Mouse (Mus musculus): ENCODE measurements around the gene Capn3. TPM values are rescaled to one million over a fixed set of nuclear protein-coding genes. Genes with fewer than 3 reads are reported as not detected.

Gene Capn3
- polyA plus RNA-seq, 1 experiment from 2014 or later = 0.42 TPM

DNA sequence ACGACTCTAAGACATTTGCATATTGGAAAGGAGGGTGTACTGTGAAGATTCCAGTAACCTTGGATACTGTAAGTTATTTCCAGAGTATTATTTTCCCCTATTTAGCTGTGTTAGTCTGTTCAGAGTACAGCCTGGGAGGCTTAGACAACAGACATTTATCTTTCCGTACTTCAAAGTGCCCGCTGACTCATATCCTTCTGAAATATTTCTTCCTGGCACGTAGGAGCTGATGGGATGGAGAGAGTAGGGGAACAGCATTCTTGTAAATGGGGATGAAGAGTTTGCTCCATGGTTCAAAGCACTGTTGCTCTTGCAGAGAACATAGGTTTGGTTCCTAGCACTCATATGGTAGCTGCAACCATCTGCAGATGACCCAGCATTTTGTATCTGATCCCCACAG is 3.2 kb upstream of the Capn3 start:
- no peaks in the 10 kb centered on the region for H3K9me3 ChIP-seq (ENCODE audit: control insufficient read depth, low read depth, low read length)
- H3K9ac ChIP-seq (replicated peaks; ENCODE audit: low read depth, low read length) = no peak overlapping the region
- no peak for ATAC-seq (ENCODE audit: insufficient number of reproducible peaks, insufficient read depth, low FRiP score, low read depth)
- H3K36me3 ChIP-seq (ENCODE audit: control insufficient read depth, insufficient read depth, low read length) = no peaks in the 10 kb centered on the region
- H3K27ac ChIP-seq (ENCODE audit: low read length) = no peak overlapping the region
- 65% methylated on average over 4 of the region's 4 CpGs for WGBS
- H3K27me3 ChIP-seq (ENCODE audit: control insufficient read depth, insufficient read depth, low read length) = no peaks in the 10 kb centered on the region
- no peak overlapping the region for H3K4me3 ChIP-seq (ENCODE audit: low read depth, low read length)
- H3K4me2 ChIP-seq (replicated peaks; ENCODE audit: low read depth, low read length) = no peak overlapping the region
- H3K4me1 ChIP-seq (ENCODE audit: control insufficient read depth, insufficient read depth, low read length) = no peaks in the 10 kb centered on the region

DNA sequence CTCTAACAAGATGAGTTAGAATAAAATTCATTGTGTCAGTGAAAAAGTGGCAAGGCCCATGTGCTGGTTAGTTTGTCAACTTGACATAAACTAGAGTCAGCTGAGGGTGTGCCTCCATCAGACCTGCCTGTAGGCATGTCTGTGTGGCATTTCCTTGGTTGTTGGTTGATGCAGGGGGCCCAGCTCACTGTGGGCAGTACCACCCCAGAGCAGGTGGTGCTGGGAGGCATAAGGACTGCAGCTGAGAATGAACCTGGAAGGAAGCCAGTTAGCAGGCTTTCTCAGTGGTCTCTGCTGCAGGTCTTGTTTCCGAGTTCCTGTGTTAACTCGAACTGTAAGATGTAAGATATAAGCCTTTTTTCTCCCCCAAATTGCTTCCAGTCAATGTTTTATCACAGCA is 832 bp upstream of the Capn3 start:
- H3K27me3 ChIP-seq (ENCODE audit: control insufficient read depth, insufficient read depth, low read length) = no peaks in the 10 kb centered on the region
- H3K9ac ChIP-seq (replicated peaks; ENCODE audit: low read depth, low read length) = no peak overlapping the region
- no peaks in the 10 kb centered on the region for H3K9me3 ChIP-seq (ENCODE audit: control insufficient read depth, low read depth, low read length)
- H3K27ac ChIP-seq (ENCODE audit: low read length) = no peak overlapping the region
- H3K4me1 ChIP-seq (ENCODE audit: control insufficient read depth, insufficient read depth, low read length) = no peaks in the 10 kb centered on the region
- no peak overlapping the region for H3K4me3 ChIP-seq (ENCODE audit: low read depth, low read length)
- 63% methylated on average over 2 of the region's 2 CpGs for WGBS
- H3K4me2 ChIP-seq (replicated peaks; ENCODE audit: low read depth, low read length) = no peak overlapping the region
- no peaks in the 10 kb centered on the region for H3K36me3 ChIP-seq (ENCODE audit: control insufficient read depth, insufficient read depth, low read length)
- no peak for ATAC-seq (ENCODE audit: insufficient number of reproducible peaks, insufficient read depth, low FRiP score, low read depth)

DNA sequence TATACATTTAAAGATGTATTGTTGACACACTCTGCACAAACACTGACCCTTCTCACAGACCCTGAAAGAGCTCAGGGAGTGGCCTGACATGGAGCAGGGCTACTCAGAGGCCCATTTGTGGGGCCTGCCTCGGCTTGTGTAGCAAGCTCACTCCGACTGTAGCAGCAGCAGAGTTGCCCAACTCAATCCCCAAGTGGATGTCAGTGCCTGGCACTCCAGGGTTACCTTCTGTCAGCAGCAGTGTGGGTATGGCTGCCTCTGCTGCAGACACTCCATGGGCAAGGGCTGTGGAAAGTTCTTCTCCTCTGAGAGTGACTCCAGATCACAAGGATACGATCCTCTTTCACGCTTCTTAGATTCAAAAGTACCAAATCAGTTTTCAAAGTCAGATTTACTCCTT is 4.4 kb downstream of the Capn3 start:
- Histone ChIP-seq H3K9ac (replicated peaks; ENCODE audit: low read depth, low read length) (no peak overlapping the region), H3K4me3 (ENCODE audit: low read depth, low read length) (no peak overlapping the region), H3K36me3 (ENCODE audit: control insufficient read depth, insufficient read depth, low read length) (no peaks in the 10 kb centered on the region), H3K4me1 (ENCODE audit: control insufficient read depth, insufficient read depth, low read length) (no peaks in the 10 kb centered on the region), H3K4me2 (replicated peaks; ENCODE audit: low read depth, low read length) (no peak overlapping the region), H3K27me3 (ENCODE audit: control insufficient read depth, insufficient read depth, low read length) (no peaks in the 10 kb centered on the region), H3K27ac (ENCODE audit: low read length) (no peak overlapping the region), H3K9me3 (ENCODE audit: control insufficient read depth, low read depth, low read length) (no peaks in the 10 kb centered on the region)
- ATAC-seq (ENCODE audit: insufficient number of reproducible peaks, insufficient read depth, low FRiP score, low read depth) = no peak
- WGBS = 68% methylated on average over 4 of the region's 4 CpGs

DNA sequence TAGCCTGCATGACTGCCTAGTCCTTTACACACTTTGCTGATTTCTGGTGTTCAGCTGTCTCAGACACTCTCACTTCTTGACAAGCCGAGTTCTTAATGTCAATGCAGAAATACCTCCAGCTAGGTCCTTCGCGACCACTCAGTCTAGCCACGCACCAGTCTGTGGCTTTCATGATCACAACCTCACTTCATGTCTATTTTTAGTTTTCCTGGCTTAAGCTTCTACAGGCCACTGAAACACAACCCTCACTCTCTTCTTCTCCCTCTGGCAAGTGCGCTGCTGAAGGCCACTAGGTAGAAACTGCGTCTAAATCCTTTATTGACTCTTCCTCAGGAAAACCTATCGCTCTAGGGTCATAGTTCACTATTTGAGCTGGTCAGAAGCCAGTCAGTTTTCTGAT is 7.5 kb downstream of the Capn3 start:
- no peaks in the 10 kb centered on the region for H3K9me3 ChIP-seq (ENCODE audit: control insufficient read depth, low read depth, low read length)
- no peak overlapping the region for H3K9ac ChIP-seq (replicated peaks; ENCODE audit: low read depth, low read length)
- 75% methylated on average over 7 of the region's 7 CpGs for WGBS
- no peak overlapping the region for H3K27ac ChIP-seq (ENCODE audit: low read length)
- no peaks in the 10 kb centered on the region for H3K36me3 ChIP-seq (ENCODE audit: control insufficient read depth, insufficient read depth, low read length)
- H3K4me1 ChIP-seq (ENCODE audit: control insufficient read depth, insufficient read depth, low read length) = no peaks in the 10 kb centered on the region
- no peaks in the 10 kb centered on the region for H3K27me3 ChIP-seq (ENCODE audit: control insufficient read depth, insufficient read depth, low read length)
- no peak overlapping the region for H3K4me3 ChIP-seq (ENCODE audit: low read depth, low read length)
- no peak overlapping the region for H3K4me2 ChIP-seq (replicated peaks; ENCODE audit: low read depth, low read length)
- no peak for ATAC-seq (ENCODE audit: insufficient number of reproducible peaks, insufficient read depth, low FRiP score, low read depth)

DNA sequence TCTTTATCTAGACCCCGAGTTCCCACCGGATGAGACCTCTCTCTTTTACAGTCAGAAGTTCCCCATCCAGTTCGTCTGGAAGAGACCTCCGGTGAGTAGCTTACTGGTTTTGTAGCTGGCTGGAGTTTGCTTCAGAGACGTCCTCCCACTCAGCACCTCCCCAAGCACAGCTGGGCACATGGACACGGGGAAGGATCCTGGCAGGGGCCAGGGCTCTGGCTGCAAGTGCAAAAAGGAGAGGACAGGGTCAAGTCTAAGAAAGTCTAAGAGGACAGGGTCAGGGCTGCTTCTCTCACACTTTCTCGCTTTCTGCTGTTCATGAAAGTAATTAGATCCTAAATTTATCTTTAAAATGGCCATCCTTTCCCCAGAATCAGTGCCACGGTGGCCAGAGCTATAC is 8.3 kb downstream of the Capn3 start:
- Histone ChIP-seq H3K4me2 (replicated peaks; ENCODE audit: low read depth, low read length) (no peak overlapping the region), H3K27me3 (ENCODE audit: control insufficient read depth, insufficient read depth, low read length) (no peaks in the 10 kb centered on the region), H3K27ac (ENCODE audit: low read length) (no peak overlapping the region), H3K36me3 (ENCODE audit: control insufficient read depth, insufficient read depth, low read length) (no peaks in the 10 kb centered on the region), H3K9ac (replicated peaks; ENCODE audit: low read depth, low read length) (no peak overlapping the region), H3K4me1 (ENCODE audit: control insufficient read depth, insufficient read depth, low read length) (no peaks in the 10 kb centered on the region), H3K4me3 (ENCODE audit: low read depth, low read length) (no peak overlapping the region), H3K9me3 (ENCODE audit: control insufficient read depth, low read depth, low read length) (no peaks in the 10 kb centered on the region)
- no peak for ATAC-seq (ENCODE audit: insufficient number of reproducible peaks, insufficient read depth, low FRiP score, low read depth)
- WGBS = 70% methylated on average over 8 of the region's 8 CpGs

DNA sequence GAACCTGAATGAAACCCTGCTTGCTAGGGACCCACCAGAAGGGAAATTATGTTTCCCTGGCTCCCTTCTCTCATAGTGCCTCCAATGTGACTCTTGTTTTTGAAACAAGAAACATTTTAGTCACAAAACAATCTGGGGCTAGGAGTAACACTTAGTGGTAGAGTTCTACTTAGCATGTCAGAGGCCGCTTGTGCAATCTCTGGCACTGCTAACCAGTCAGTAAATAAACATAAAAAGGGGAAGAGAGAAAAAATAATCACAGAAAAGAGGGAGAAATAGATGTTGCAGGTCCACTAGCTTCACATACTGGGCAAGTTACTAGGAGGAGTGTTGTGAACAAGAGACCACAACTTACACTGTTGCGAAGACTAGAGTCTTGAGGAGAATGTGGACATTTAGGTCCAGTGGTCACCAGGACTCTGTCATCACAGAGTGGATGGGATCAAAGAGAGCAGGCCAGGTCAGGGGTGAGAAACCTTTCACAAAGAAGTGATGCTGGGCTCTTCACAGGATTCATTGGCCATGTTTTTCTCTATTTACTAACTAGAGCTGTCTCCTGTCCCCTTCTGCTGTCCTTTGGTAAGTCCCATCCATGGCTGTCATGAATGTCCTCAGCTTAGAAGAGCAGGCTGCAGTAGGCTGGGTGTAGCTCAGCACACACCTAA is 9.0 kb downstream of the Capn3 start:
- no peak overlapping the region for H3K9ac ChIP-seq (replicated peaks; ENCODE audit: low read depth, low read length)
- 87% methylated on average over 2 of the region's 2 CpGs for WGBS
- no peaks in the 10 kb centered on the region for H3K27me3 ChIP-seq (ENCODE audit: control insufficient read depth, insufficient read depth, low read length)
- no peak for ATAC-seq (ENCODE audit: insufficient number of reproducible peaks, insufficient read depth, low FRiP score, low read depth)
- H3K4me1 ChIP-seq (ENCODE audit: control insufficient read depth, insufficient read depth, low read length) = no peaks in the 10 kb centered on the region
- H3K36me3 ChIP-seq (ENCODE audit: control insufficient read depth, insufficient read depth, low read length) = no peaks in the 10 kb centered on the region
- no peak overlapping the region for H3K4me2 ChIP-seq (replicated peaks; ENCODE audit: low read depth, low read length)
- no peaks in the 10 kb centered on the region for H3K9me3 ChIP-seq (ENCODE audit: control insufficient read depth, low read depth, low read length)
- no peak overlapping the region for H3K4me3 ChIP-seq (ENCODE audit: low read depth, low read length)
- H3K27ac ChIP-seq (ENCODE audit: low read length) = no peak overlapping the region

DNA sequence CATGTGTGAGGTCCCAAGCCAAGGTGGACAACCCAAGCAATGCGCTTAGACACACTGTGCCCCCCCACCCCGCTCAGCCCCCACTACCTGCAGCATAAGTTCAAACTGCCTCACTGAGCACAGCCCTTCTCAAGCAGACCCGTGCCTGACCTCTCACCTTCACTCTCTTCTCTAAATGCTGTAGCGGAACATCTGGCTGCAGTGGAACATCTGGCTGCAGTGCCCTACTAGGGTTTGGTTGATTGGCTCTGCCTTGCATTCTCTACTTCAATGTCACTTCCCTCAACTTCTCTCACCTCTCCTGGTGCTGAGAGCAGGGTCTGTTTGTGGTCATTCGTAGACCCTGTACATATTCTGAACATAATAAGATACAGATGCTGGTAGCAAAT is 9.6 kb downstream of the Capn3 start:
- H3K9me3 ChIP-seq (ENCODE audit: control insufficient read depth, low read depth, low read length) = no peaks in the 10 kb centered on the region
- WGBS = 74% methylated on average over 5 of the region's 5 CpGs
- no peak overlapping the region for H3K9ac ChIP-seq (replicated peaks; ENCODE audit: low read depth, low read length)
- no peak overlapping the region for H3K27ac ChIP-seq (ENCODE audit: low read length)
- ATAC-seq (ENCODE audit: insufficient number of reproducible peaks, insufficient read depth, low FRiP score, low read depth) = no peak
- no peaks in the 10 kb centered on the region for H3K27me3 ChIP-seq (ENCODE audit: control insufficient read depth, insufficient read depth, low read length)
- H3K4me1 ChIP-seq (ENCODE audit: control insufficient read depth, insufficient read depth, low read length) = no peaks in the 10 kb centered on the region
- H3K4me3 ChIP-seq (ENCODE audit: low read depth, low read length) = no peak overlapping the region
- H3K36me3 ChIP-seq (ENCODE audit: control insufficient read depth, insufficient read depth, low read length) = no peaks in the 10 kb centered on the region
- no peak overlapping the region for H3K4me2 ChIP-seq (replicated peaks; ENCODE audit: low read depth, low read length)

DNA sequence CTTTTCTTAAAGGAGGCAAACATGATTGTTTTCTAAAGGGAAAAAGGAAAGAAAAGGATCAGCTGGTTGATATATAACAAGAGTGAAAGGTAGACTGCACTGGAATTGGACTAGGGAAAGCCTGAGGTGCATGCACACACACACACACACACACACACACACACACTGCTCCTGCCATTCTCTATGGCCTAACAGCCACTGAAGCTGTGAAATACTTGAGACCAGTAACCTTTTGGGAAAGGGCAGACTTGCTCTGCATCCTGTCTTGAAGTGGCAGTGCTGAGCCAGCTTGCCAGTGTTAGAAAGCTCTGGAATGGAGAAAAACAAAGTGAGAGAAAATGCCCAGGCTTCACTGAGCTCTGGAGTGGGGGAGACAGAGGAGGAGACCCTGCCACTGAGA is 12.2 kb downstream of the Capn3 start:
- no peak for ATAC-seq (ENCODE audit: insufficient number of reproducible peaks, insufficient read depth, low FRiP score, low read depth)
- Histone ChIP-seq H3K27me3 (ENCODE audit: control insufficient read depth, insufficient read depth, low read length) (no peaks in the 10 kb centered on the region), H3K9ac (replicated peaks; ENCODE audit: low read depth, low read length) (no peak overlapping the region)

DNA sequence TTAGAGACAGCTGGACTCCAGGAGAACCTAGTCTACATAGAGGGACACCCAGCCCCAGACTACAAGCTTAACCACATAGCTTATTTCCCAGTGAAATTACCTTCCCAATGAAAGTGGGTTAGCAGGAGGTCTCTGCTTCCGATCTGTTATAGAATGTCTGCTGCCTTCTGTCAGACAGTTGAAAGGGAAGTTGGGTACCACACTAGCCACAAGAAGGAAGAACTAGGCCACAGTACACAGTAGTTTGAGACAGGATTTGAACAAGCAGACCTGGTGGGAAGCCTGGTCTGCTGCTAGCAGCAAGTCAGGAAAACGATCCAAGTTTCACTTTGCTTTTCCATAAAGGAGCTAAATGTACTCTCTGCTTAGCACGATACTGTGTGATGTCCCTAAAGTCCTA is 13.4 kb downstream of the Capn3 start:
- Histone ChIP-seq H3K9ac (replicated peaks; ENCODE audit: low read depth, low read length) (no peak overlapping the region), H3K27ac (ENCODE audit: low read length) (no peak overlapping the region), H3K4me1 (ENCODE audit: control insufficient read depth, insufficient read depth, low read length) (no peaks in the 10 kb centered on the region), H3K27me3 (ENCODE audit: control insufficient read depth, insufficient read depth, low read length) (no peaks in the 10 kb centered on the region), H3K4me2 (replicated peaks; ENCODE audit: low read depth, low read length) (no peak overlapping the region), H3K36me3 (ENCODE audit: control insufficient read depth, insufficient read depth, low read length) (no peaks in the 10 kb centered on the region), H3K4me3 (ENCODE audit: low read depth, low read length) (no peak overlapping the region), H3K9me3 (ENCODE audit: control insufficient read depth, low read depth, low read length) (no peaks in the 10 kb centered on the region)
- no peak for ATAC-seq (ENCODE audit: insufficient number of reproducible peaks, insufficient read depth, low FRiP score, low read depth)
- 90% methylated on average over 3 of the region's 3 CpGs for WGBS

More for the DNA sequence above, 12.2 kb downstream of the Capn3 start:
- Histone ChIP-seq H3K27ac (ENCODE audit: low read length) (no peak overlapping the region), H3K36me3 (ENCODE audit: control insufficient read depth, insufficient read depth, low read length) (no peaks in the 10 kb centered on the region), H3K4me2 (replicated peaks; ENCODE audit: low read depth, low read length) (no peak overlapping the region), H3K4me1 (ENCODE audit: control insufficient read depth, insufficient read depth, low read length) (no peaks in the 10 kb centered on the region), H3K9me3 (ENCODE audit: control insufficient read depth, low read depth, low read length) (no peaks in the 10 kb centered on the region), H3K4me3 (ENCODE audit: low read depth, low read length) (no peak overlapping the region)
